Mouse (Mus musculus) forebrain, embryonic 15.5 days (tissue): Measurements from ENCODE around the gene Rtl5. TPM values are rescaled to one million over a fixed set of nuclear protein-coding genes. Genes with fewer than 3 reads are reported as not detected.
"Not testable (repeated sequence)": the region's sequence is repeated elsewhere in the genome, so short reads cannot be mapped to it uniquely, and the experiment has no call there.

Experiments used
- ATAC-seq: fragments of 200-750 bp; cut with Nextera tagmentation; replicated peaks from 2 replicates; pipeline ENCODE4 v1.8.0; 2017; ENCODE audit warnings: mild to moderate bottlenecking, moderate TSS enrichment, moderate library complexity
- H3K27ac ChIP-seq: fragments of 300-500 bp; sonication (generic); replicated peaks from 2 replicates; pipeline ENCODE4 v1.5.1; 2015; ENCODE audit warnings: mild to moderate bottlenecking, inconsistent platforms
- H3K27me3 ChIP-seq: fragments of 300-500 bp; sonication (generic); 2 replicates; pipeline ENCODE4 v1.6.1; 2015; ENCODE audit warnings: inconsistent platforms
- H3K36me3 ChIP-seq: fragments of 300-500 bp; sonication (generic); 2 replicates; pipeline ENCODE4 v1.6.1; 2015; ENCODE audit warnings: mild to moderate bottlenecking, inconsistent platforms
- H3K4me1 ChIP-seq: fragments of 300-500 bp; sonication (generic); 2 replicates; pipeline ENCODE4 v1.6.1; 2015; ENCODE audit warnings: inconsistent platforms
- H3K4me2 ChIP-seq: fragments of 300-500 bp; sonication (generic); replicated peaks from 2 replicates; pipeline ENCODE4 v1.6.1; 2015; ENCODE audit warnings: mild to moderate bottlenecking, inconsistent platforms
- H3K4me3 ChIP-seq: fragments of 300-500 bp; sonication (generic); 2 replicates; pipeline ENCODE4 v1.5.1; 2015; ENCODE audit warnings: mild to moderate bottlenecking, inconsistent platforms
- H3K9ac ChIP-seq: fragments of 300-500 bp; sonication (generic); replicated peaks from 2 replicates; pipeline ENCODE4 v1.6.1; 2015; ENCODE audit warnings: mild to moderate bottlenecking, inconsistent platforms
- H3K9me3 ChIP-seq: fragments of 300-500 bp; sonication (generic); 2 replicates; pipeline ENCODE4 v1.6.1; 2016; ENCODE audit warnings: inconsistent platforms
- WGBS: fragments of 180-500 bp; shearing (Covaris S2); methylation state at CpG from one replicate; pipeline ENCODE4 v1.1.7; 2015; ENCODE audit warnings: mixed read lengths; 5-methylcytosine and 5-hydroxymethylcytosine counted together
- polyA plus RNA-seq: library from polyadenylated mRNA; unstranded; fragments of >200 nt; fragmentation: Nextera tagmentation; extraction: Ambion mirVana; gene quantifications from 2 replicates; pipeline ENCODE4 v1.2.1, GENCODE M21; 2015

Gene Rtl5
- 6.3 and 7.5 TPM in 2 replicates for polyA plus RNA-seq

- Histone ChIP-seq H3K4me1 (peaks cover 43% of the 10 kb centered on the region), H3K9me3 (no peaks in the 10 kb centered on the region), H3K9ac (peak within 1 kb of the TSS; percentile 59), H3K4me2 (peak within 1 kb of the TSS; percentile 62), H3K27me3 (no peaks in the 10 kb centered on the region), H3K27ac (peak within 1 kb of the TSS; percentile 80), H3K36me3 (no peaks in the 10 kb centered on the region), H3K4me3 (peak within 1 kb of the TSS; percentile 54)
- peak; percentile 97 for ATAC-seq
- 25% methylated on average over 61 of the region's 61 CpGs for WGBS
Observed at GRCm38 (mm10) chrX:102070591-102071471, at the start of gene Rtl5. Gene Rtl5 (minus strand): TSS chrX:102071304.

- no peaks in the 10 kb centered on the region for H3K27me3 ChIP-seq
- H3K4me1 ChIP-seq = peaks cover 5% of the 10 kb centered on the region
- H3K9me3 ChIP-seq = no peaks in the 10 kb centered on the region
- WGBS = 24% methylated on average over 30 of the region's 30 CpGs
- peak within 1 kb of the TSS; percentile 51 for H3K4me2 ChIP-seq
- peak within 1 kb of the TSS; percentile 65 for H3K4me3 ChIP-seq
- ATAC-seq = peak; percentile 98
- peak within 1 kb of the TSS; percentile 58 for H3K9ac ChIP-seq
- peak within 1 kb of the TSS; percentile 84 for H3K27ac ChIP-seq
- peaks cover 1% of the 10 kb centered on the region; the same call in 1 of the 2 replicates for H3K36me3 ChIP-seq
Observed at GRCm38 (mm10) chrX:102119042-102119864, 48.1 kb upstream of the Rtl5 start, which contains the start of gene Pin4. Gene Pin4 (plus strand): TSS chrX:102119447.

GRCm38 (mm10) chrX:102115676-102116075, 44.6 kb upstream of the Rtl5 start:
- no peak for ATAC-seq
- H3K4me1 ChIP-seq = peaks cover 5% of the 10 kb centered on the region
- no peaks in the 10 kb centered on the region for H3K9me3 ChIP-seq

GRCm38 (mm10) chrX:102109349-102109748, 38.2 kb upstream of the Rtl5 start:
- not testable (repeated sequence) for H3K4me1 ChIP-seq, H3K27me3 ChIP-seq, H3K36me3 ChIP-seq, H3K9ac ChIP-seq, ATAC-seq, H3K27ac ChIP-seq, H3K9me3 ChIP-seq, H3K4me2 ChIP-seq, H3K4me3 ChIP-seq
- WGBS = 86% methylated on average over 5 of the region's 5 CpGs

More at GRCm38 (mm10) chrX:102115676-102116075, 44.6 kb upstream of the Rtl5 start:
- Histone ChIP-seq H3K27me3 (no peaks in the 10 kb centered on the region), H3K27ac (peak overlapping the region; percentile 75), H3K36me3 (no peaks in the 10 kb centered on the region), H3K4me2 (no peak overlapping the region), H3K4me3 (no peak overlapping the region), H3K9ac (no peak overlapping the region)
- 33% methylated on average over 4 of the region's 4 CpGs for WGBS

GRCm38 (mm10) chrX:102103830-102104229, 32.7 kb upstream of the Rtl5 start:
- not testable (repeated sequence) for H3K27ac ChIP-seq, H3K9me3 ChIP-seq

GRCm38 (mm10) chrX:102101886-102102285, 30.8 kb upstream of the Rtl5 start:
- no peak for ATAC-seq
- Histone ChIP-seq H3K27ac (no peak overlapping the region), H3K4me1 (no peaks in the 10 kb centered on the region), H3K9ac (no peak overlapping the region), H3K27me3 (no peaks in the 10 kb centered on the region), H3K36me3 (no peaks in the 10 kb centered on the region), H3K4me3 (no peak overlapping the region), H3K4me2 (no peak overlapping the region), H3K9me3 (no peaks in the 10 kb centered on the region)
- WGBS = 53% methylated on average over 7 of the region's 7 CpGs

More at GRCm38 (mm10) chrX:102103830-102104229, 32.7 kb upstream of the Rtl5 start:
- H3K9ac ChIP-seq, H3K36me3 ChIP-seq, H3K4me1 ChIP-seq, H3K4me2 ChIP-seq, ATAC-seq, H3K4me3 ChIP-seq, H3K27me3 ChIP-seq: not testable (repeated sequence)
- 65% methylated on average over 2 of the region's 2 CpGs for WGBS

- no peaks in the 10 kb centered on the region for H3K4me1 ChIP-seq
- no peak for ATAC-seq
- H3K36me3 ChIP-seq = no peaks in the 10 kb centered on the region
- no peak overlapping the region for H3K4me3 ChIP-seq
- H3K27ac ChIP-seq = no peak overlapping the region
- no peaks in the 10 kb centered on the region for H3K9me3 ChIP-seq
- no peak overlapping the region for H3K4me2 ChIP-seq
- whole genome bisulfite sequencing = 72% methylated on average over 7 of the region's 7 CpGs
- no peaks in the 10 kb centered on the region for H3K27me3 ChIP-seq
- H3K9ac ChIP-seq = no peak overlapping the region
Observed at GRCm38 (mm10) chrX:102094381-102094904, 23.3 kb upstream of the Rtl5 start.

- Histone ChIP-seq H3K9ac (no peak overlapping the region), H3K27me3 (no peaks in the 10 kb centered on the region), H3K36me3 (no peaks in the 10 kb centered on the region), H3K4me3 (no peak overlapping the region), H3K27ac (no peak overlapping the region), H3K9me3 (no peaks in the 10 kb centered on the region), H3K4me2 (no peak overlapping the region), H3K4me1 (no peaks in the 10 kb centered on the region)
- 66% methylated on average over 3 of the region's 3 CpGs for WGBS
- ATAC-seq = no peak
Observed at GRCm38 (mm10) chrX:102090605-102091004, 19.5 kb upstream of the Rtl5 start.

GRCm38 (mm10) chrX:102085798-102086443, 14.8 kb upstream of the Rtl5 start:
- no peak for ATAC-seq
- Histone ChIP-seq H3K4me3 (no peak overlapping the region), H3K4me1 (peaks cover 26% of the 10 kb centered on the region), H3K27me3 (no peaks in the 10 kb centered on the region), H3K9me3 (no peaks in the 10 kb centered on the region), H3K36me3 (no peaks in the 10 kb centered on the region), H3K4me2 (no peak overlapping the region), H3K9ac (no peak overlapping the region), H3K27ac (no peak overlapping the region)
- WGBS = 90% methylated on average over 8 of the region's 8 CpGs

GRCm38 (mm10) chrX:102082340-102082739, 11.2 kb upstream of the Rtl5 start:
- H3K4me1 ChIP-seq = peaks cover 31% of the 10 kb centered on the region
- peak overlapping the region; percentile 20 for H3K4me2 ChIP-seq
- no peak overlapping the region for H3K4me3 ChIP-seq
- no peaks in the 10 kb centered on the region for H3K36me3 ChIP-seq
- WGBS = 31% methylated on average over 5 of the region's 5 CpGs
- no peak overlapping the region for H3K9ac ChIP-seq
- ATAC-seq = peak; percentile 30; the same call in 1 of the 2 replicates
- no peaks in the 10 kb centered on the region for H3K9me3 ChIP-seq
- no peaks in the 10 kb centered on the region for H3K27me3 ChIP-seq
- peak overlapping the region; percentile 94 for H3K27ac ChIP-seq

GRCm38 (mm10) chrX:102081573-102082279, 10.6 kb upstream of the Rtl5 start:
- Histone ChIP-seq H3K9ac (no peak overlapping the region), H3K4me2 (peak overlapping the region; percentile 20), H3K4me1 (peaks cover 31% of the 10 kb centered on the region), H3K27me3 (no peaks in the 10 kb centered on the region), H3K36me3 (no peaks in the 10 kb centered on the region), H3K9me3 (no peaks in the 10 kb centered on the region), H3K27ac (peak overlapping the region; percentile 94), H3K4me3 (no peak overlapping the region)
- WGBS = 27% methylated on average over 7 of the region's 7 CpGs
- peak; percentile 96 for ATAC-seq
